ENCODE assay signal across 7 mouse cellular contexts in the genomic region with DNA sequence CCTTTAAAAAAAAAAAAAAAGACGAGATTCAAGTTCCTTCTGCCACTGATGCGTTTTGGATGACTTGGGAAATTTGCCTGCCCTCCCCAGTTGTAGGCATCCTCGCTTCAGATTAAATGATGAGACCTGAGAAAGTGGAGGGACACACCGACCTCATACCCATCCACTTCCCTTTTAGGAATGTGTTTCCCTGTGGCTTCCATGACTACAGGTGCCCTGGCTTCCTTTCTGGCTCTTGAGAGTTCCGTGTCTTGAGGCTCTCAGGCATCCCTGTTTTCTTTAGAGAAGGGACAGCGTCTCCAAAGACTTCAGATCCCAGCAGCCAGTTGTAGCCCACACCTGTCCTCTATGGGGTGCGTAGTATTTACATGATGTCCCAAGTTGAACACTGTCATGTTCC. TPM values are rescaled to one million over a fixed set of nuclear protein-coding genes. Genes with fewer than 3 reads are reported as not detected.
DNase-seq lines count a peak whose midpoint lies in the region; ATAC-seq and TF ChIP-seq lines count a peak whose summit lies in the region.

No protein-coding gene starts in this region.

- H3K9me3 ChIP-seq in forebrain, postnatal 0 days (ENCODE audit: low read length), result no peaks in the 10 kb centered on the region

- peak overlapping the region; percentile 86 for H3K9ac ChIP-seq in forebrain, postnatal 0 days

- H3K4me3 ChIP-seq in left cerebral cortex, adult 2 months, result peak overlapping the region; percentile 92
- peak overlapping the region; percentile 54 for H3K4me3 ChIP-seq in cortical plate, adult 2 months (ENCODE audit: insufficient read depth, low read length)
- peak overlapping the region; percentile 63 for H3K4me3 ChIP-seq in forebrain, postnatal 0 days (ENCODE audit: low read depth, low read length)
- H3K4me3 ChIP-seq in macrophage (ENCODE audit: inconsistent target), result peak overlapping the region; percentile 16; the same call in 1 of the 2 replicates

- TF ChIP-seq CTCF in left cerebral cortex, adult 2 months (IDR thresholded peaks at IDR 0.05), result no peak
- TF ChIP-seq CTCF in cortical plate, adult 2 months (IDR thresholded peaks at IDR 0.05; ENCODE audit: extremely low read depth, insufficient read depth, low read length), result no peak
- TF ChIP-seq CTCF in forebrain, postnatal 0 days (IDR thresholded peaks at IDR 0.05; ENCODE audit: low read depth), result no peak

- H3K27ac ChIP-seq in left cerebral cortex, adult 2 months, result peak overlapping the region; percentile 96
- no peak overlapping the region for H3K27ac ChIP-seq in cortical plate, adult 2 months (ENCODE audit: insufficient read depth, low read length)
- no peak overlapping the region for H3K27ac ChIP-seq in forebrain, postnatal 0 days (ENCODE audit: low read depth, low read length)
- H3K27ac ChIP-seq in macrophage, result no peak overlapping the region

- peaks cover 1% of the 10 kb centered on the region; the same call in 1 of the 2 replicates for H3K4me1 ChIP-seq in cortical plate, adult 2 months (ENCODE audit: control insufficient read depth, insufficient read depth, low read length)
- H3K4me1 ChIP-seq in forebrain, postnatal 0 days (ENCODE audit: insufficient read depth), result no peaks in the 10 kb centered on the region

- ATAC-seq in forebrain, postnatal 0 days, result no peak

- H3K36me3 ChIP-seq in forebrain, postnatal 0 days (ENCODE audit: insufficient read depth), result no peaks in the 10 kb centered on the region
- no peaks in the 10 kb centered on the region for H3K36me3 ChIP-seq in macrophage (ENCODE audit: inconsistent target)

- DNase-seq in left cerebral cortex, adult 2 months (ENCODE audit: extremely low spot score in 1 of 2, low spot score in 2 of 2), result no peak
- DNase-seq in left cerebral cortex, adult 18-20 months (ENCODE audit: low spot score in 2 of 2), result no peak
- no peak for DNase-seq in forebrain, postnatal 0 days
- no peak for DNase-seq in urinary bladder, postnatal 14 days (ENCODE audit: low spot score)
- DNase-seq in thymus, postnatal 0 days (ENCODE audit: low spot score), result no peak

- H3K79me2 ChIP-seq in macrophage (ENCODE audit: inconsistent target), result no peaks in the 10 kb centered on the region

- intact Hi-C loops in left cerebral cortex, adult 2 months (cut with DNase I), result loop anchor here (2.0 kb wide), 1 partner anchor 109 kb away; a partner anchor contains a TSS

- H3K4me2 ChIP-seq in forebrain, postnatal 0 days (ENCODE audit: low read depth), result peak overlapping the region; percentile 71

- H3K27me3 ChIP-seq in forebrain, postnatal 0 days (ENCODE audit: insufficient read depth, low read length), result no peaks in the 10 kb centered on the region; the same call in 1 of the 2 replicates

- no peak for TF ChIP-seq POLR2A in cortical plate, adult 2 months (IDR thresholded peaks at IDR 0.05; ENCODE audit: extremely low read depth, insufficient read depth, low read length)

- WGBS in forebrain, postnatal 0 days, result 22% methylated on average over 7 of the region's 7 CpGs
- 35% methylated on average over 7 of the region's 7 CpGs for WGBS in macrophage (ENCODE audit: missing documents)

RNA-seq across cellular contexts. Expression of a gene that starts 38.0 kb away (rescaled TPM):
- total RNA-seq in left cerebral cortex, adult 2 months (2021), result not detected
- total RNA-seq in left cerebral cortex, adult 18-20 months (2021), result not detected
- not detected in 2 replicates for polyA plus RNA-seq in cortical plate, adult 2 months (2012; rRNA removed)
- total RNA-seq in forebrain, postnatal 0 days (2014; rRNA removed), result 0.05 TPM in 1 of 2 replicates, not detected in the other
- not detected in 2 replicates for polyA plus RNA-seq in forebrain, postnatal 0 days (2015; fragmentation: Nextera tagmentation; extraction: Ambion mirVana)
- total RNA-seq in macrophage (2018; cell fraction: chromatin; rRNA removed), result not detected
- total RNA-seq in macrophage (2018; cell fraction: cytosol; rRNA removed), result not detected
- total RNA-seq in macrophage (2018; cell fraction: nucleus; rRNA removed), result not detected
- polyA plus RNA-seq in macrophage (2018), result not detected in 3 replicates
- polyA plus RNA-seq in thymus, postnatal 0 days (2015; fragmentation: Nextera tagmentation; extraction: Ambion mirVana), result 0.08 TPM in 1 of 2 replicates, not detected in the other

Comparison
In these comparisons a context has a peak if more than half of its experiments do, and no peak if none do; other contexts are left out.
1. H3K4me3 ChIP-seq: peak in every context shown above with its lines; median percentile 92 in left cerebral cortex, adult 2 months; 63 in forebrain, postnatal 0 days; 54 in cortical plate, adult 2 months; 16 in macrophage.